Mouse (Mus musculus): ENCODE results near the gene Lrrc75a. TPM values are rescaled to one million over a fixed set of nuclear protein-coding genes. Genes with fewer than 3 reads are reported as not detected.
"Not testable (repeated sequence)": the region's sequence is repeated elsewhere in the genome, so short reads cannot be mapped to it uniquely, and the experiment has no call there.

The Lrrc75a gene
- polyA plus RNA-seq, 1 experiment from 2014 or later: 10.0 TPM

GRCm38 (mm10) chr11:62664250-62664649 is 15.9 kb upstream of the Lrrc75a start:
- Histone ChIP-seq H3K27ac (no peak overlapping the region), H3K27me3 (replicated peaks) (no peaks in the 10 kb centered on the region), H3K9me3 (no peaks in the 10 kb centered on the region), H3K9ac (no peak overlapping the region), H3K4me3 (replicated peaks) (no peak overlapping the region), H3K4me1 (no peaks in the 10 kb centered on the region), H3K4me2 (no peak overlapping the region), H3K36me3 (0 out of 2 replicates have a peak, but pooled peaks cover 4% of the 10 kb centered on the region)
- ATAC-seq (ENCODE audit: insufficient read depth, low FRiP score, low read depth): no peak
- 84% methylated on average over 6 of the region's 6 CpGs for WGBS

- H3K4me3 ChIP-seq (replicated peaks): no peak overlapping the region
- no peak overlapping the region for H3K27ac ChIP-seq
These were observed 12.6 kb upstream of the Lrrc75a start for GRCm38 (mm10) chr11:62660885-62661284.

GRCm38 (mm10) chr11:62652080-62652479 is 3.8 kb upstream of the Lrrc75a start:
- Histone ChIP-seq H3K27ac (no peak overlapping the region), H3K9ac (no peak overlapping the region), H3K27me3 (replicated peaks) (no peaks in the 10 kb centered on the region), H3K36me3 (no peaks in the 10 kb centered on the region), H3K4me2 (no peak overlapping the region), H3K4me1 (peaks cover 13% of the 10 kb centered on the region; the same call in 1 of the 2 replicates), H3K4me3 (replicated peaks) (no peak overlapping the region), H3K9me3 (no peaks in the 10 kb centered on the region)
- ATAC-seq (ENCODE audit: insufficient read depth, low FRiP score, low read depth): no peak
- WGBS: 80% methylated on average over 3 of the region's 3 CpGs

More at GRCm38 (mm10) chr11:62660885-62661284, 12.6 kb upstream of the Lrrc75a start:
- WGBS: 53% methylated on average over 4 of the region's 4 CpGs
- H3K9me3 ChIP-seq: no peaks in the 10 kb centered on the region
- no peak overlapping the region for H3K4me2 ChIP-seq
- ATAC-seq (ENCODE audit: insufficient read depth, low FRiP score, low read depth): no peak
- no peaks in the 10 kb centered on the region for H3K36me3 ChIP-seq
- no peak overlapping the region for H3K9ac ChIP-seq
- H3K27me3 ChIP-seq (replicated peaks): no peaks in the 10 kb centered on the region
- H3K4me1 ChIP-seq: no peaks in the 10 kb centered on the region

GRCm38 (mm10) chr11:62651563-62651962 is 3.2 kb upstream of the Lrrc75a start:
- no peaks in the 10 kb centered on the region for H3K36me3 ChIP-seq
- H3K4me3 ChIP-seq (replicated peaks): no peak overlapping the region
- no peaks in the 10 kb centered on the region for H3K9me3 ChIP-seq
- no peak overlapping the region for H3K4me2 ChIP-seq
- no peak overlapping the region for H3K27ac ChIP-seq
- no peak for ATAC-seq (ENCODE audit: insufficient read depth, low FRiP score, low read depth)
- no peak overlapping the region for H3K9ac ChIP-seq
- peaks cover 18% of the 10 kb centered on the region for H3K4me1 ChIP-seq
- no peaks in the 10 kb centered on the region for H3K27me3 ChIP-seq (replicated peaks)
- WGBS: 95% methylated on average over 3 of the region's 3 CpGs

GRCm38 (mm10) chr11:62649803-62650202 is 1.5 kb upstream of the Lrrc75a start:
- H3K9ac ChIP-seq; H3K9me3 ChIP-seq; H3K27me3 ChIP-seq (replicated peaks); H3K4me3 ChIP-seq (replicated peaks); H3K27ac ChIP-seq; H3K36me3 ChIP-seq; H3K4me2 ChIP-seq; ATAC-seq (ENCODE audit: insufficient read depth, low FRiP score, low read depth): not testable (repeated sequence)
- H3K4me1 ChIP-seq: peaks cover 34% of the 10 kb centered on the region
- 75% methylated on average over 4 of the region's 4 CpGs for WGBS

GRCm38 (mm10) chr11:62648591-62649391 is 468 bp upstream of the Lrrc75a start, which contains the start of gene Mmgt2:
Gene Mmgt2, plus strand, starts transcription at chr11:62648664.
- under 1% methylated on average over 40 of the region's 53 CpGs for WGBS
- H3K4me2 ChIP-seq: peak within 1 kb of the TSS; percentile 91
- H3K4me3 ChIP-seq (replicated peaks): peak within 1 kb of the TSS; percentile 76
- peak; percentile 88 for ATAC-seq (ENCODE audit: insufficient read depth, low FRiP score, low read depth)
- peak within 1 kb of the TSS; percentile 80 for H3K9ac ChIP-seq
- H3K9me3 ChIP-seq: no peaks in the 10 kb centered on the region
- H3K36me3 ChIP-seq: no peaks in the 10 kb centered on the region
- no peaks in the 10 kb centered on the region for H3K27me3 ChIP-seq (replicated peaks)
- peak within 1 kb of the TSS; percentile 87 for H3K27ac ChIP-seq
- H3K4me1 ChIP-seq: peaks cover 39% of the 10 kb centered on the region

GRCm38 (mm10) chr11:62646958-62647515 is 1.3 kb downstream of the Lrrc75a start:
- ATAC-seq (ENCODE audit: insufficient read depth, low FRiP score, low read depth): no peak
- Histone ChIP-seq H3K36me3 (no peaks in the 10 kb centered on the region), H3K27me3 (replicated peaks) (no peaks in the 10 kb centered on the region), H3K4me2 (peak overlapping the region; percentile 91), H3K4me3 (replicated peaks) (peak overlapping the region; percentile 76), H3K9ac (no peak overlapping the region), H3K9me3 (no peaks in the 10 kb centered on the region), H3K4me1 (peaks cover 48% of the 10 kb centered on the region), H3K27ac (peak overlapping the region; percentile 44; the same call in 1 of the 2 replicates)
- WGBS: 51% methylated on average over 7 of the region's 7 CpGs

- H3K27ac ChIP-seq: peak overlapping the region; percentile 44
- H3K9me3 ChIP-seq: no peaks in the 10 kb centered on the region
- H3K4me1 ChIP-seq: peaks cover 48% of the 10 kb centered on the region
- ATAC-seq (ENCODE audit: insufficient read depth, low FRiP score, low read depth): no peak
- H3K27me3 ChIP-seq (replicated peaks): no peaks in the 10 kb centered on the region
- whole genome bisulfite sequencing: 26% methylated on average over 4 of the region's 4 CpGs
- H3K4me2 ChIP-seq: peak overlapping the region; percentile 91
- H3K4me3 ChIP-seq (replicated peaks): peak overlapping the region; percentile 16
- no peaks in the 10 kb centered on the region for H3K36me3 ChIP-seq
- no peak overlapping the region for H3K9ac ChIP-seq
These were observed 1.9 kb downstream of the Lrrc75a start for GRCm38 (mm10) chr11:62646495-62646843.

GRCm38 (mm10) chr11:62645732-62646494 is 2.4 kb downstream of the Lrrc75a start:
- H3K9ac ChIP-seq: no peak overlapping the region
- H3K4me1 ChIP-seq: peaks cover 48% of the 10 kb centered on the region
- H3K27me3 ChIP-seq (replicated peaks): no peaks in the 10 kb centered on the region
- no peak for ATAC-seq (ENCODE audit: insufficient read depth, low FRiP score, low read depth)
- H3K4me3 ChIP-seq (replicated peaks): peak overlapping the region; percentile 16
- 12% methylated on average over 8 of the region's 8 CpGs for WGBS
- no peaks in the 10 kb centered on the region for H3K36me3 ChIP-seq
- peak overlapping the region; percentile 91 for H3K4me2 ChIP-seq
- H3K9me3 ChIP-seq: no peaks in the 10 kb centered on the region
- H3K27ac ChIP-seq: peak overlapping the region; percentile 44

- H3K36me3 ChIP-seq: no peaks in the 10 kb centered on the region
- no peak overlapping the region for H3K9ac ChIP-seq
- peak overlapping the region; percentile 44 for H3K27ac ChIP-seq
- WGBS: 75% methylated on average over 4 of the region's 4 CpGs
- H3K4me2 ChIP-seq: peak overlapping the region; percentile 91
- ATAC-seq (ENCODE audit: insufficient read depth, low FRiP score, low read depth): no peak
- H3K4me1 ChIP-seq: peaks cover 48% of the 10 kb centered on the region
- H3K4me3 ChIP-seq (replicated peaks): no peak overlapping the region
- H3K27me3 ChIP-seq (replicated peaks): no peaks in the 10 kb centered on the region
- no peaks in the 10 kb centered on the region for H3K9me3 ChIP-seq
These were observed 3.0 kb downstream of the Lrrc75a start for GRCm38 (mm10) chr11:62645337-62645675.

- WGBS: 89% methylated on average over 5 of the region's 5 CpGs
- H3K4me1 ChIP-seq: peaks cover 48% of the 10 kb centered on the region
These were observed 3.6 kb downstream of the Lrrc75a start for GRCm38 (mm10) chr11:62644602-62645336.

More at GRCm38 (mm10) chr11:62644602-62645336, 3.6 kb downstream of the Lrrc75a start:
- Histone ChIP-seq H3K36me3 (no peaks in the 10 kb centered on the region), H3K27me3 (replicated peaks) (no peaks in the 10 kb centered on the region), H3K9me3 (no peaks in the 10 kb centered on the region), H3K9ac (no peak overlapping the region), H3K4me2 (no peak overlapping the region), H3K27ac (no peak overlapping the region), H3K4me3 (replicated peaks) (no peak overlapping the region)
- ATAC-seq (ENCODE audit: insufficient read depth, low FRiP score, low read depth): no peak
